Mouse (Mus musculus): ENCODE results near the gene Cactin. TPM values are rescaled to one million over a fixed set of nuclear protein-coding genes. Genes with fewer than 3 reads are reported as not detected.

The Cactin gene
- polyA plus RNA-seq, 1 experiment = 23.7 TPM

DNA sequence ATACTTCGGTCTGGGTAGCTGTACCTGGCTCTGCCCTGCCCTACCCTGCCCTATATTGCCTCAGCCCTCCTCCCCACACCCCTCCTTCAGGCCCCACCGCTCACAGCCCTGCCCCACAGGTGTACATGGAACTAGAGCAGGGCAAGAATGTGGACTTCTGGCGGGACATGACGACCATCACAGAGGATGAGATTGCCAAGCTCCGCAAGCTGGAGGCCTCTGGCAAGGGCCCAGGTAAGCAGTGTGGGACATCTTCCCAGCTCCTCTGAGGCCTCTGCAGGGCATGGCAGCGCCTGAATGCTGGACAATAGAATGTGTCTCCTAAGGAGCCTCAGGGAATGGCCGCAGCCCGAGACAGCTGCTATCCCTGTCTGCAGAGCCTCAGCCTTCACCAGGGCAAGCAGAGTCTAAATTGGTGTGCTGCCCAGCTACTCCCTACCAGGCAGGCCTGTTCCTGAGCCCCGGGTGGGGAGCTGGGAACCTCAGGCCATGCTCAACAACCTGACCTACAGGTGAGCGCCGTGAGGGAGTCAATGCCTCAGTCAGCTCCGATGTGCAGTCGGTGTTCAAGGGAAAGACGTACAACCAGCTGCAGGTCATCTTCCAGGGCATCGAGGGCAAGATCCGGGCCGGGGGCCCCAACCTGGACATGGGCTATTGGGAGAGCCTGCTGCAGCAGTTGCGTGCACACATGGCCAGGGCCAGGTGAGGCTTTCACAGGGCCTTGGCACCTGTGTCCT lies 3.1 kb downstream of the Cactin start:
- no peaks in the 10 kb centered on the region for H3K27me3 ChIP-seq (replicated peaks; ENCODE audit: control insufficient read depth, insufficient read depth, low read length)
- no peak overlapping the region for H3K4me3 ChIP-seq (ENCODE audit: insufficient read depth, low read depth, low read length)
- WGBS = 87% methylated on average over 18 of the region's 18 CpGs
- H3K36me3 ChIP-seq (ENCODE audit: control insufficient read depth, insufficient read depth, low read length) = no peaks in the 10 kb centered on the region; the same call in 1 of the 2 replicates
- peaks cover 5% of the 10 kb centered on the region; the same call in 1 of the 2 replicates for H3K4me1 ChIP-seq (ENCODE audit: control insufficient read depth, insufficient read depth, low read length)
- no peak for DNase-seq
- H3K27ac ChIP-seq (ENCODE audit: insufficient read depth, low read depth, low read length) = no peak overlapping the region
- no peak for TF ChIP-seq POLR2A (IDR thresholded peaks at IDR 0.05; ENCODE audit: low read depth, low read length)
- no peak for TF ChIP-seq CTCF (conservative IDR thresholded peaks at IDR 0.05; ENCODE audit: insufficient read depth, insufficient read length, low read depth, low read length)

DNA sequence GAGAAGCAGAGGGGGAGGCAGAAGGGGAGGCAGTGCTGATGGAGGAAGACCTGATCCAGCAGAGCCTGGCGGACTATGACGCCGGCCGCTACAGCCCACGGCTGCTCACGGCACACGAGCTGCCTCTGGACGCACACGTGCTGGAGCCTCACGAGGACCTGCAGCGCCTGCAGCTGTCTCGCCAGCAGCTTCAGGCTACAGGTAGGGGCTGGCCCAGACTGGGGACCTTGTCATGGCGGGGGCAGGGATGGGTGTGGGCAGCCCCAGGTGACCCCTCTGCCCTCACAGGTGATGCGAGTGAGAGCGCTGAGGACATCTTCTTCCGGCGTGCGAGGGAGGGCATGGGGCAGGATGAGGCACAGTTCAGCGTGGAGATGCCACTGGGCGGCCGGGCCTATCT lies 4.3 kb downstream of the Cactin start:
- Histone ChIP-seq H3K27me3 (replicated peaks; ENCODE audit: control insufficient read depth, insufficient read depth, low read length) (no peaks in the 10 kb centered on the region), H3K27ac (ENCODE audit: insufficient read depth, low read depth, low read length) (no peak overlapping the region), H3K4me3 (ENCODE audit: insufficient read depth, low read depth, low read length) (no peak overlapping the region), H3K4me1 (ENCODE audit: control insufficient read depth, insufficient read depth, low read length) (no peaks in the 10 kb centered on the region), H3K36me3 (ENCODE audit: control insufficient read depth, insufficient read depth, low read length) (no peaks in the 10 kb centered on the region; the same call in 1 of the 2 replicates)
- 90% methylated on average over 21 of the region's 21 CpGs for WGBS
- TF ChIP-seq CTCF (conservative IDR thresholded peaks at IDR 0.05; ENCODE audit: insufficient read depth, insufficient read length, low read depth, low read length) = no peak
- no peak for TF ChIP-seq POLR2A (IDR thresholded peaks at IDR 0.05; ENCODE audit: low read depth, low read length)
- DNase-seq = no peak

DNA sequence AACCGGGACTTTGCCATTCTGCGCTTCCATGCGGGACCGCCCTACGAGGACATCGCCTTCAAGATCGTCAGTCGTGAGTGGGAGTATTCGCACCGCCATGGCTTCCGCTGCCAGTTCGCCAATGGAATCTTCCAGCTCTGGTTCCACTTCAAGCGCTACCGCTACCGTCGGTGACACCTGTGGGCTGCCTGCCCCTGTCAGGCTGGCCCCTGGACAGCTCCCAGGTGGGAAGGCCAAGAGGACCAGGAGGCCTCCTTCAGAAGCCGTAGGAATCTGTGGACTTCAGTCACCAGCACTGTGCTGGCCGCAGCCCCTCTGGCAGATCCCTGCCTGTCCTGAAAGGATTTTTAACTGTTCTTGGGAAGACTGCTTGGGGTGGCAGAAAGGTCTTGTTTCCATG lies 4.9 kb downstream of the Cactin start:
- Histone ChIP-seq H3K4me3 (ENCODE audit: insufficient read depth, low read depth, low read length) (no peak overlapping the region), H3K27ac (ENCODE audit: insufficient read depth, low read depth, low read length) (no peak overlapping the region), H3K36me3 (ENCODE audit: control insufficient read depth, insufficient read depth, low read length) (no peaks in the 10 kb centered on the region; the same call in 1 of the 2 replicates), H3K27me3 (replicated peaks; ENCODE audit: control insufficient read depth, insufficient read depth, low read length) (no peaks in the 10 kb centered on the region), H3K4me1 (ENCODE audit: control insufficient read depth, insufficient read depth, low read length) (no peaks in the 10 kb centered on the region)
- TF ChIP-seq CTCF (conservative IDR thresholded peaks at IDR 0.05; ENCODE audit: insufficient read depth, insufficient read length, low read depth, low read length) = no peak
- no peak for DNase-seq
- 86% methylated on average over 18 of the region's 18 CpGs for WGBS

DNA sequence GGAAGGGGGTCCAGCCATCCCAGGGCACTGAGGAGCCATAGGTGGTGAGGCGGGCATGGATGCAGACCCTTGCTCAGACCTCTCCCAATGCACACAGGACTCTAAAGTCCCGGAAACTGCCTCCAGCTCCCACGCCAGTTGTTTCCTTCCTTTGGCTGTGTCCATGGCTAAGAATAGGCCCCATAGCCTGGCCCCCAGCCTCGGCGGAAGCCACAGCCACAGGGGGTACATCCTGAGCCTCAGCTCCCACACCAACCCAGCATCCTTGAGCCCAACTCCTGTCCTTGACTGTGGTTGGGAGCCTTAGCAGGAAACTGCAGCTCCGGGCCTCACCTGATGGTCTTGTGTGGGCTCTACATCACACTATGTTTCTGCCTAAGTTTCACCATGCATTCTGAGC lies 6.0 kb downstream of the Cactin start:
- TF ChIP-seq CTCF (conservative IDR thresholded peaks at IDR 0.05; ENCODE audit: insufficient read depth, insufficient read length, low read depth, low read length) (no peak), POLR2A (IDR thresholded peaks at IDR 0.05; ENCODE audit: low read depth, low read length) (no peak)
- Histone ChIP-seq H3K27me3 (replicated peaks; ENCODE audit: control insufficient read depth, insufficient read depth, low read length) (no peaks in the 10 kb centered on the region), H3K4me1 (ENCODE audit: control insufficient read depth, insufficient read depth, low read length) (no peaks in the 10 kb centered on the region), H3K27ac (ENCODE audit: insufficient read depth, low read depth, low read length) (peak overlapping the region; percentile 79), H3K36me3 (ENCODE audit: control insufficient read depth, insufficient read depth, low read length) (no peaks in the 10 kb centered on the region; the same call in 1 of the 2 replicates), H3K4me3 (ENCODE audit: insufficient read depth, low read depth, low read length) (peak overlapping the region; percentile 13; the same call in 1 of the 2 replicates)
- DNase-seq = peak; percentile 86
- 73% methylated on average over 6 of the region's 6 CpGs for WGBS

DNA sequence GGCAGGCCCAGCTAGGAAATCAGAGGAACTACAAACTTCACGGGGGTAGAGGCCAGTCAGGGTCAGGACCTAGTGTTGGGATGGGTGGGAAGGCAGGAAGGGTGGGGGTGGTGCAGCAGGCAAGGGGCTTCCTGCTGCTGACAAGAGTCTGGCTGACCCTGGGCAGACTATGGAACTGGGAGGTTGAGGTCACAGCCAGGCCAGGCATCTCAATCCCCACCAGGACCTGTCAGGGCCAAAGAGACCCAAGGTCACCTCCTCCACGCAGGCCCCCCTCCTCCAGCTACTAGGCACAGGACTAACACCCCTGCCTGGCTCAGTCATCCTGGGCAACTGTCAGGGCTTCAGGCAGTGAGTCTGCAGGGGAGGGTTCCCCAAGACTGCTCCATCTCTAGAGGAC lies 7.1 kb downstream of the Cactin start:
- peak; percentile 74 for DNase-seq
- Histone ChIP-seq H3K36me3 (ENCODE audit: control insufficient read depth, insufficient read depth, low read length) (no peaks in the 10 kb centered on the region; the same call in 1 of the 2 replicates), H3K27me3 (replicated peaks; ENCODE audit: control insufficient read depth, insufficient read depth, low read length) (no peaks in the 10 kb centered on the region), H3K4me3 (ENCODE audit: insufficient read depth, low read depth, low read length) (peak overlapping the region; percentile 39), H3K27ac (ENCODE audit: insufficient read depth, low read depth, low read length) (peak overlapping the region; percentile 61), H3K4me1 (ENCODE audit: control insufficient read depth, insufficient read depth, low read length) (no peaks in the 10 kb centered on the region)
- TF ChIP-seq CTCF (conservative IDR thresholded peaks at IDR 0.05; ENCODE audit: insufficient read depth, insufficient read length, low read depth, low read length) = no peak
- no peak for TF ChIP-seq POLR2A (IDR thresholded peaks at IDR 0.05; ENCODE audit: low read depth, low read length)
- WGBS = 30% methylated on average over 2 of the region's 2 CpGs

DNA sequence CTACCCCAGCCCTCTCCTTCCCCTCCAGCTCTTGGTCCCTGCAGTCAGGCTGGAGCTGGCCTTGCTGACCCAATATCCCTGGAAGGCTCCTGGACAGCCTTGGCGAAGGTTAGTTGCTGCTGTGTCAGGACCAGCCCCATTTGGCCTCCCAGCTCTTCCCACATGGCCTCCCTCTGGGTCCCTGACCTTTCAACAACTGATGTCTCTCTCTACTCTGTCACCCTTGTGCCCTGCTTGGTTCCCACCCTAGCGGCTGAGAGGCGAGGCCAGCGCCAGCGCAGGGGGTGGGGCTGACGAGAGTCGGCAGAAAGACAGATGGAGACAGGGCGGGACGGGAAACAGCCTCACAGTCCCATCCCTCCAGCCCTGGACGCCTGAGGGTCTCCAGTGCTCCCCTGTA lies 7.5 kb downstream of the Cactin start, which contains the start of gene Tbxa2r:
Tbxa2r (plus strand) TSS at position 346 of the 400 bp plus-strand sequence.
- H3K4me1 ChIP-seq (ENCODE audit: control insufficient read depth, insufficient read depth, low read length) = no peaks in the 10 kb centered on the region
- DNase-seq = peak; percentile 84
- no peaks in the 10 kb centered on the region for H3K27me3 ChIP-seq (replicated peaks; ENCODE audit: control insufficient read depth, insufficient read depth, low read length)
- TF ChIP-seq POLR2A (IDR thresholded peaks at IDR 0.05; ENCODE audit: low read depth, low read length) (peak; percentile 42), CTCF (conservative IDR thresholded peaks at IDR 0.05; ENCODE audit: insufficient read depth, insufficient read length, low read depth, low read length) (no peak)
- H3K4me3 ChIP-seq (ENCODE audit: insufficient read depth, low read depth, low read length) = peak within 1 kb of the TSS; percentile 39
- 29% methylated on average over 10 of the region's 10 CpGs for WGBS
- H3K27ac ChIP-seq (ENCODE audit: insufficient read depth, low read depth, low read length) = peak within 1 kb of the TSS; percentile 61
- no peaks in the 10 kb centered on the region; the same call in 1 of the 2 replicates for H3K36me3 ChIP-seq (ENCODE audit: control insufficient read depth, insufficient read depth, low read length)

DNA sequence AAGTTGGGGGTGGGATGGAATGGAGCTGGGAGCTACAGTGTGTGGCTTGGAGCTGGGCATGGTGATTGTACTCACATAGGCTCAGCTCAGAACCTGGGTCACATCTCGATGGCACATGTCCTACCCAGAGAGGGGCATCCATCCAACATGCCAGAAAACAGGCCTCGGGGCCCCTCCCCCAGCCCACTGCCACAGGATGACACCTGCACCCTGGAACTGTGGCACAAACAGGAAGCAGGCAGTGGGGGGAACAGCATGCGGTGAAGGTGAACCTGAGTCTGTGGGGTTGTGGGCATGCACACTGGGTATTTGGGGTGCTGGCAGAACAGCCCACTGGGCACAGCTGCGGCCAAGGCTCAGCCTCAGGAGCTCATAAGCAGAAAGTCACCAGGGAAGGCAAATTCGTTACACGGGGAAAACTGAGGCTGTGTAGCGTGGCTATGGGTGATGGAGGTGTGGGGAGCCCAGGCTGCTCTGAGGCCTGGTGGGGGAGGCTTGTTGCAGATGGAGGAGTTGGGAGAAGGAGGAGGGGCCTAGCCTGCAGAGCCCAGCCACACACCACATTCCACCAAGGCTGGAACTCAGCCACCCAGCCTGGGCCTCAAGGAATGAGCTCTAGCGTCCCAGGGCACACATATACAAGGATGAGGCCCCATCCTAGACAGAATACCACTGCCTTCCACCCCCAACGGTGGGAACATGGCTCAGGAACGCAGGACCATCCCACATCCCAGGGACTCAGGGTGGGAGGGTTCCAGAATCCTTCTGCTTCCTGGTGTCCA lies 8.5 kb downstream of the Cactin start:
- DNase-seq = peak; percentile 31
- Histone ChIP-seq H3K27ac (ENCODE audit: insufficient read depth, low read depth, low read length) (peak overlapping the region; percentile 52), H3K4me1 (ENCODE audit: control insufficient read depth, insufficient read depth, low read length) (no peaks in the 10 kb centered on the region), H3K4me3 (ENCODE audit: insufficient read depth, low read depth, low read length) (peak overlapping the region; percentile 39), H3K27me3 (replicated peaks; ENCODE audit: control insufficient read depth, insufficient read depth, low read length) (no peaks in the 10 kb centered on the region), H3K36me3 (ENCODE audit: control insufficient read depth, insufficient read depth, low read length) (no peaks in the 10 kb centered on the region; the same call in 1 of the 2 replicates)
- no peak for TF ChIP-seq POLR2A (IDR thresholded peaks at IDR 0.05; ENCODE audit: low read depth, low read length)
- no peak for TF ChIP-seq CTCF (conservative IDR thresholded peaks at IDR 0.05; ENCODE audit: insufficient read depth, insufficient read length, low read depth, low read length)
- WGBS = 47% methylated on average over 10 of the region's 10 CpGs

Data from kidney, adult 2 months (tissue).